Mouse (Mus musculus): ENCODE measurements around the gene Plch2.

Gene Plch2

DNA sequence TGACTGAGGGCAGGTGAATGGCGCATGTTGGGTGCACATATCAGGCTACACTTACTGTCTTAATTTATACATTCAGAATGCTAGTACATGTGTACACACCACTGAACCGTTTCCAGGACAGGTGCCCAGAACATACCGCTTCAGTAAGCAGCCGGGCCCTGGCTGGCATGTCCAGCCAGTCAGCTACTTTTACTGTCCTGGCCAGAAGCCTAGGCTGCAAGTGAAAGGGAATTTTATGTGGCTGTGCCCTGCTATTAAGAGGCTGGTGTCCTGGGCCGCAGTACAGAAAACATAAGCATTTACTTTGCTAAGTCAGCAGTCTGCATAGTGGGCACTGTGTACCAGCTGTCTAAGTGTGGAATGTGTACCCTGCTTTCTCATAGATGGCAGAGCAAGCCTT lies 14.3 kb upstream of the Plch2 start:
- peak; percentile 67 for DNase-seq

DNA sequence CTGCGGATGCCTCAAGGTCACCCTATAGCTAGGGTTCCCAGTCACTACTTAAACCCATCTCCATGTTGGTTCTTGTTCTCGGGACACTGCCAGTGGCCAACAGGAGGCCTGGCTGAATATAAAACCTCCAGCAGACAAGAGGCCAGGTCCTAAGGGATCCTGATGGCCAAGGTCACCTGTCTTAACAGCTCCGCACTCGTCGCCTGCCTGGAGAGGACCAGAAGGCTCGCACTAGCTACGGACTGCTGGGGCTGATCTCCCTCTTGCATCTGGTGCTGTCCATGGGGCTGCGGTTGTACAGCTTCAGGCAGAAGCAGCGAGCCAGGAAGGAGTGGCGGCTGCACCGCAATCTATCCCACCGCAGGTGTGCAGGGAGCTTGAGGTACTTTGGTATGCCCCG lies 13.6 kb upstream of the Plch2 start:
- no peak for DNase-seq

DNA sequence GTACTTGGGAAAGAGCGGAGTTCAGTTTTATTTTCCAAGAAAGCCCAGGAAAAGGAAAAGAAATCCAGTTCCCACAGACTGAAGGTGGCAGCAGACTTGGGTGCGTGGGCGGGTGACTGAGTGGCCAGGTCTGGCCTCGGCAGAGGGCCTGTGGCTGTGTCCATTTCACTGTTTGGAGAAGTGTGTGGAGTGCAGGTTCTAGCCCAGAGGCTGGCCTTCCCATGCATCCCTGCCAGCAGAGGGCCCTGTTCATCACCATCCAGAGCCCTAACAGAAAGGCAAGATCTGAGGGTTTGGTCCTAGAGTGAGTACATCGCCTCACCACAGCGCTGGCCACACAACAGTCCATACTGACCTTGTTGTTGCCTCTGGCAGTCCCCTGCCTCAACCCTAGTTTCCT lies 12.6 kb upstream of the Plch2 start:
- peak; percentile 43 for DNase-seq

DNA sequence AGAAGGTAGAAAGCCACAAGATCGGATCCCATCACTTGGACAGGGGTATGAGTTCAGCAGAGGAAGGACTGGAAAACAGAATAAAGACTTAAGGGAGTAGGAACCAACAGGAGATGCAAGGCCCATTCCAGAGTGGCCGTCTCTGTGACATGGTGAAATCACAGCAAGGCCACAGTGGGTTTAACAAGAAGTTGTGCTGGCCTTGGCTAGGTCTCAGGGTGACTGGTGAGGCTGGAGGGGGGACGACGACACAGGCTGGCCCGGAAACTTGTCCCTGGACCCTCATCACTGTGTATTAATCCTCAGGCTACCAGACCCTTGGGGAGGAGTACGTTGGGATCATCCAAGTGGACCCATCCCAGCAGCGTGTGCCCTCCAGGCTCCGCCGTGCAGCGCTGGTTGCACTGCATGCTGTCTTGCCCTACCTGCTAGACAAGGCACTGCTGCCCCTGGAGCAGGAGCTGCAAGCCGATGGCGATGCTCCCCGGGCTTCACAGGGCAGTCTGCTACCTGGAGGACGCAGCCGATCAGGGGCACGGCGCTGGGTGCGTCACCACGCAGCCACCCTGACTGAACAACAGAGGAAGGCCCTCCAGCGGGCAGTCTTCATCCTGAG lies 11.9 kb upstream of the Plch2 start:
- no peak for DNase-seq

GRCm38 (mm10) chr4:155066834-155067522 lies 10.4 kb upstream of the Plch2 start, which contains the start of gene Pex10:
Gene Pex10 (plus strand): TSS chr4:155067016.
- DNase-seq, result peak; percentile 98

DNA sequence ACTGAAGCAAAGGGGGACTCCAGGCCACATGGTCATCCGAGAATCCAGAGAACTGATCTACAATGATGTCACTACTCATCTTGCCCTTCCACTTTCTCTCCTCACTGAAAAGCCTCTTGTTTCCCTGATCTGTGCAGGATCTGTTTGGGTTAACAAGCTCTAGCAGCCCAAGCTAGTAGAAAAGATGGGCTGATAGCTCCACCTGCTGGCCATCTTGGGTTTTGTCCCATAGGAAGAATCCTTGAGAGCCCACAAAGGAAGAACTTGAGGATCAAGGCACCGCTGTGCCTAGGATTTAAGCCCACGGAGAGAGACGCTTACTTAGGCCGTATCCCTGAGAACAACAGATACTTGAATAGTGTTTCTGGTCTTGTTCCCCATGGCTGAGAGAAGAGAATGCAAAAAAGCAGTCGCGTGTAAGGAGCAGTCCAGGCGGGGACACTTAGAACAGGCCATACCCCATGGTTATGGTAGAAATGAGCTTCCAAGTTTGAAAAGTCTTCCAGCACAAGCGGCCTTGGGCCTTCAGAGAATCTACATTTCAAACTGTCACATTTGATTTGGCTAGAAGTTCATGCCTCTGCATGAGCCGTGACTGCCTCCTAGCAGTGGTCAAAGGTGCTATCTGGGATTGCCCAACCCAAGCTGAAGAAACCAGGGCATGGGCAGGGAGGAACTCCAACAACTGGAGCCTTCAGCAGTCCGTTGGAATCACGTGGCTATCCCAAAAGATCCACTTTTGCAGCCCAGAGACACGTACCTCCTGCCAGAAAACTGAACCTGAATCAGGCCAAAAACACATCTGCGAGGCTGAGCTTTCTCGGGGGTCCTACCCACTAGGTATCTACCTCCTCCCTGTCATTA lies 9.6 kb upstream of the Plch2 start:
- peak; percentile 94 for DNase-seq

GRCm38 (mm10) chr4:155064474-155064873 lies 7.9 kb upstream of the Plch2 start:
- DNase-seq, result peak; percentile 61

GRCm38 (mm10) chr4:155063895-155064294 lies 7.3 kb upstream of the Plch2 start:
- DNase-seq, result peak; percentile 59

- no peak for DNase-seq
Observed at GRCm38 (mm10) chr4:155058325-155058724, 1.7 kb upstream of the Plch2 start.

DNA sequence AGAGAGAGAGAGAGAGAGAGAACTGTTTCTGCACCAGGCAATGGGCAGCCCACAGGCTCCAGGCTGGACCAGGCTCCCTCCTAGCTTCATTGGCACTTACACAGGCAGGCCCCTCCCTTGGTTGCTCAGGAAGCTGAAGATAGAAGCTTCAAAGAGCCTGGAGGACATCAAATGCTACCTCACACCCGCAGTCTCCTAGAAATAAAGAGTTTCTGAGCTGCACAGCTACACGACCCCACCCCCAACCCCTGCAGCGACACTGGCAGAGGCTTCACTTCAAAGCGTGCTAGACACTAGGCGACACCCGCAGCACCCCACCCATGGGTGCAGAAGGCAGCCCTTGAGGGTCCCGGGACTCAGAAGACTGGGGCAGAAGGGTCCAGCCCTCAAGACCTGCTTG lies 6.5 kb downstream of the Plch2 start:
- no peak for DNase-seq

GRCm38 (mm10) chr4:155046636-155047035 lies 9.9 kb downstream of the Plch2 start:
- no peak for DNase-seq

GRCm38 (mm10) chr4:155043289-155043625 lies 13.3 kb downstream of the Plch2 start:
- DNase-seq, result no peak

GRCm38 (mm10) chr4:155042606-155043288 lies 13.8 kb downstream of the Plch2 start:
- DNase-seq, result no peak

GRCm38 (mm10) chr4:155040696-155041095 lies 15.9 kb downstream of the Plch2 start:
- DNase-seq, result no peak

DNA sequence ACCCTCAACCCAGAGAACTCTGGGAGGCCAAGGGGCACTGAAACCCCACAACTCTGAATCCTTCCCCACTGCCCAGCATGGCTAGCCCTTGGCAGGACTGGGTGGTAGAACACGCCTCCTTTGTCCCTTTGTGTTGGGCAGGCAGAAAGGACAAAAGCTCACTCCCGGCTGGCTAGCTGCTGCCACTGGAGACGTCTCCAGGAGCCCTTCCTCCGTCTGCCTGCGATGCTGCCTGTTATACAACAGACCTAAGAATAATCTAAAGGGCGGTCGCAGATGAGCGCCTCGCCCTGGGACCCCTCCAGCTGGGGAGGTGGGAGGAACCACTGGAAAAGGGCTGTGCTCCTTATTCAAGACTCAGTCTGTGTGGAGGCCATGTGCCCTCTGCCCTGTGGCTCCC lies 16.4 kb downstream of the Plch2 start:
- no peak for DNase-seq

DNA sequence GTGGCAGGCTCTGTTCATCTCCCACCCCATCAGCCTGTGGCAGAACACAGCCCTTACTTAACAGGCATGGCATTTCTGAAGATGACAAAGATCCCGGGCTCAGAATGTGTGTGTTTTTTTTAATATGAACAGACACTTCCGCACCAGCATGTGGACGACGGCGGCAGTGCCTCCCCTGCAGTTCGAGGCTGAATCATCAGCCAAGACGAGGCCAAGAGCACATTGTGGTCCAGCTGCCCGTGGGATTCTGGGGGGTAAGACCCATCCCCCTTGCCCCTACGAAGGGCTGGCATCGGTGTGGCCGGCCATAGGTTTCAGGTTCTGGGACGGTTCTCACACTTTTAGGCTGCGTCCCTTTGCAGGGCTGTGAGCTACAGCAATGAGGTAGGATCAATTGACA lies 21.8 kb downstream of the Plch2 start:
- no peak for DNase-seq

DNA sequence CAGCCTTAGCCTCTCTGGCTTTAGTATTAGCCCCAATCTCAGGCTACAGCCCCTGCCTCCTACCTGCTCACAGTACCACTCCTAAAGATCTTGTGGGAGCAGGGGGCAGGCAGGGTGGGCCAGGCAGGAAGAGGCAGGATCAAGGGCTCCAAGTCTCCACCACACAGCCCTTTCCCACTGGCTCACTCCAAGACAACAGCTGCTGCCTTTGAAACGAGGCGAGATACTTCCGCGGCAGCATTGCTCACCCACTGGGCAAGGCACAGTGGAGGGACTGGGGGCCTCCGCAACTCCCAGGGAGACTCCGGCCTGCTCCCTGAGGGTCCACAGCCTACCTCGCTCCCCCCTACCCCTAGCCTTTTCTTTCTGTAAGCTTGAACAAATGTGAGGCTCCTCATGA lies 22.4 kb downstream of the Plch2 start:
- DNase-seq, result no peak

DNA sequence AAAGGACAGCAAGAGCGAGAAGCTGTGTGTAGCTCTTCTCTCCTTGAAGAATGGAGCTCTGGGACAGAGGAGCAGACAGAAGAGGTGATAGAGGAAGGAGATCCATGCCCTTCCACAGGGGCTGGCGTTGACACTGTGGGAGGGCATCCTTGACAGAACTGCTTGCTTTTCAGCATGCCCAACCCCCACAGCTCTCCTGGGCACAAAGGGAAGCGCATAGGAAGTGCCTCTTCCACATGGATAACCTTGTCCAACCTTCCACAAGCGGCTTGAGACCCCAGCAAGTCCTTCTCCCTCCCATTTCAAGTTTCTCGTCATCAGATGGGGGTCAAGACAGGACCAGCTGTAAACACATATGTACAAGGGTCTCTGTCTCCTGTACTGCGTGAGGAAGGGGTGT lies 23.5 kb downstream of the Plch2 start:
- DNase-seq, result no peak

DNA sequence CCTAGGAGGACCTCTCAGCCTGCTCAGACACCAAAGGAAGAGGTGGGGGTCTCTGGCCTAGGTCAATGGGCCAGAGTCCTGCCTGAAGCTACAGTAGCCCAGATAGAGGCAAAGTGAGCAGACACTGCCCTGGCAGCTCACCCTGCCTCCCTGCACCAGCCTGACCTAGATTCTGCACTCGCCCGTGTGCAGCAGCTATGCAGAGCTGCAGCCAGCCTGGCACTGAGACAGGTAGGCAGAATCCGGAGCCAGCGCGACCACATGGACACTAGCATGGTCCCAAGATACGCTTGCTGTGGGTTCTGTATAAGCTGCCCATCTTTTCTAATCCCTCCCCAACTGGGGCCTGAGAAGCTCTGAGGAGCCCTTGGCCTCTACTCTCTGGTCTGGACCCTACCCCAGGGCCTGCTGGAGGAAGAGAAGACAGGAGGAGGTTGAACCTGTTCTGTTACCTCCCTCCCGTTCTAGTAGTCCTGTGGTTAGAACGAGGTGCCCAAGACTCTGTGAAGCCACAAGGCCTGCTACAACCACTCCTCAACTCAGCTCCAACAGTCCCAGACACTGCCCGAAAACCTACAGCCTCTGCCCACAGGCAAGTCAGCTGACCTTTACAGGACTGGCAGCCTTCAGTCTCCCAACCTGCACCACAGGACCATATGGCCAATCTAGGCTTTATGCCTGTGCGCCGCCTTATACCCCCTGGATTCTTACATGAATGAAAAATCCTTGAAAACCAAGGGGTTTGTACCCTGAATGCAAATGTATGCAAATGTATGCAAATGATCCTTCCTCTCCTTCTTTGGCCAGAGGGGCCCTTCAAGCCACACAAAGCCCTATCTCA lies 32.2 kb downstream of the Plch2 start:
- DNase-seq, result no peak

GRCm38 (mm10) chr4:155022228-155022855 lies 34.2 kb downstream of the Plch2 start:
- DNase-seq, result no peak

- DNase-seq, result no peak
Observed at GRCm38 (mm10) chr4:155020813-155021212, 35.8 kb downstream of the Plch2 start.

- DNase-seq, result no peak
Observed at GRCm38 (mm10) chr4:155020141-155020540, 36.4 kb downstream of the Plch2 start.
